Mouse (Mus musculus): ENCODE measurements around the gene Kctd5. TPM values are rescaled to one million over a fixed set of nuclear protein-coding genes. Genes with fewer than 3 reads are reported as not detected.

Gene Kctd5
- polyA plus RNA-seq, 1 experiment, result 0.66 TPM

DNA sequence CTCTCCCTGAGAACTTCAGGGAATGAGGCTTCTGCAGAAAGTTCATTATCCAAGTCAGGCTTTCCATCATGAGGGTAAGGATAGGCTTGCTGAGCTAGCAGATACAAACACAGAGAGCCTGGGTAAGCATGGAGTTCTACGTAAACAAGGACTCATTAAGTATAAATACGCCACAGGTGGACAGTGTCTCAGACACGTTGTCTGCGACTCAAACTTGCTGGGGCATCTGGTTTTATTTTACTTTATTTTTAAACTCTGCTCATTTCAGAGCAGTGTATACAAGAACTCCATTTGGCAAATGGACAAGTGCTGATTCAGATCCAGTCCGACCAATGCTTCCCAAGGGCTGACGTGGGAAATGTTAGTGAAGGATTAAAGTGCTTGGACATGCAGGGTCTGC lies 52.6 kb downstream of the Kctd5 start:
- H3K9me3 ChIP-seq (ENCODE audit: control insufficient read depth, low read length), result no peaks in the 10 kb centered on the region
- H3K4me1 ChIP-seq (ENCODE audit: control insufficient read depth), result peaks cover 16% of the 10 kb centered on the region
- no peak overlapping the region for H3K4me3 ChIP-seq (replicated peaks)
- H3K27me3 ChIP-seq (ENCODE audit: control insufficient read depth), result no peaks in the 10 kb centered on the region
- TF ChIP-seq TAL1 (IDR thresholded peaks at IDR 0.05; ENCODE audit: low read length) (no peak), GATA1 (IDR thresholded peaks at IDR 0.05; ENCODE audit: low read length) (no peak)
- no peaks in the 10 kb centered on the region for H3K36me3 ChIP-seq (ENCODE audit: control insufficient read depth)

DNA sequence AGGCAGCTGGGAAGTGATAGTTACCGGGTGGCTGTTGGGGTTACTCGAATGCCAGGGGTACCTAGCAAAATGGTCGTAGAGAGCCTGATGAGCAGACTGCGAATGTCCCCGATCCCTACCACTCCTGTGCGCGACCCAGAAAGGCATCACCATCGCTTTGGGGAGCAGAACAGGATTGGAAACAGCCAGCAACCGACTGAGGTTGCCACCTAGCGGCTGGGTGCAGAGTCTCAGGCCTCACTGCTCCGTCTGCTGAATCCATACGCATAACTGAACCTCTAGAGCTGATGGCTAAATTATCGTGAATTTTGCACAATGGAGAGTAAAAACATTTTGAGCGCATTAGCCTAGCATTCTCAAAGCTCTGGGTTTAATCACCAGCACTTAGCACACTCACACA lies 57.6 kb downstream of the Kctd5 start:
- H3K9me3 ChIP-seq (ENCODE audit: control insufficient read depth, low read length), result no peaks in the 10 kb centered on the region
- H3K36me3 ChIP-seq (ENCODE audit: control insufficient read depth), result no peaks in the 10 kb centered on the region
- H3K4me3 ChIP-seq (replicated peaks), result no peak overlapping the region
- TF ChIP-seq TAL1 (IDR thresholded peaks at IDR 0.05; ENCODE audit: low read length) (no peak), GATA1 (IDR thresholded peaks at IDR 0.05; ENCODE audit: low read length) (no peak)
- no peaks in the 10 kb centered on the region for H3K4me1 ChIP-seq (ENCODE audit: control insufficient read depth)
- no peaks in the 10 kb centered on the region for H3K27me3 ChIP-seq (ENCODE audit: control insufficient read depth)

DNA sequence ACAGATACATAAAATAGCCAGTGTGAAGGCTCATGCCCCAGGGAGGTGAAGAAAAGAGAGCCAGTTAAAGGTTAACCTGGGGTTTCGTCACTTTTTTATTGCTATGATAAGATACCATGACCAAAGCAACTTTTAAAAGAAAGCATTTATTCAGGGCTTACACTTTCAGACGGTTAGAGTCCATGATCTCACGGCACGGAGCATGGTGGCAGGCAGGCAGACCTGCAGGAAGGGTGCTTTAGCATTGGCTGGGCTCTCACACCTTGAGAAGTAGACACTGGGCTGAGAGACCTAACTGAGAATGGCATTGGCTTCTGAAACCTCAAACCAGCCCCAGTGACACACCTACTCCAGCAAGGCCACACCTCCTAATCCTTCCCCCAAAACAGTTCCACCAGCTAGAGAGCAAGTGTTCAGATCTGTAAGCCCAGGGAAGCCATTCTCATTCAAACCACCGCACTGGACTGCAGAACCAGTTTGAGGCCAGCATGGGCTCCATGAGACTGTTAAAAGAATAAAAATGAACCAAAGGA lies 58.8 kb downstream of the Kctd5 start:
- Histone ChIP-seq H3K27me3 (ENCODE audit: control insufficient read depth) (no peaks in the 10 kb centered on the region), H3K4me1 (ENCODE audit: control insufficient read depth) (no peaks in the 10 kb centered on the region), H3K4me3 (replicated peaks) (no peak overlapping the region), H3K9me3 (ENCODE audit: control insufficient read depth, low read length) (no peaks in the 10 kb centered on the region), H3K36me3 (ENCODE audit: control insufficient read depth) (no peaks in the 10 kb centered on the region)
- TF ChIP-seq TAL1 (IDR thresholded peaks at IDR 0.05; ENCODE audit: low read length) (no peak), GATA1 (IDR thresholded peaks at IDR 0.05; ENCODE audit: low read length) (no peak)

DNA sequence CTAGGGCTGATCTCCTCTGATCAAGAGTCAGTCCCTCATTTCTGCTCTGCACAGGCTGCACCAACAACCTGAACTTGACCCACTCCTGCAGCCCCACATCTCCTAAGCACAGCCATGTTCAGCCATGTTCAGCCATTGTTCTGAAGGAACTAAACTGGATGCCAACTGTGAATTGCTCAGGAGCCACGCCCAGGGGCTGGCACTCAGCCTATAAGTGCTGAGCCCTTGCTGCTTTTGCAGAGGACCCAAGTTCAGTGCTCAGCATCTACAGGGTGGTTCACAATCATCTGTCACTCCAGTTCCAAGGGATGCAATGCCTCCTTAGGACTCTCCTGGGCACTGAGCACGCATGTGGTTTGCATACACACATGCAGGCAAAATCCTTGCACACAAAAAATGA lies 60.4 kb downstream of the Kctd5 start:
- TF ChIP-seq TAL1 (IDR thresholded peaks at IDR 0.05; ENCODE audit: low read length) (no peak), GATA1 (IDR thresholded peaks at IDR 0.05; ENCODE audit: low read length) (no peak)
- H3K36me3 ChIP-seq (ENCODE audit: control insufficient read depth), result no peaks in the 10 kb centered on the region
- no peaks in the 10 kb centered on the region for H3K9me3 ChIP-seq (ENCODE audit: control insufficient read depth, low read length)
- no peak overlapping the region for H3K4me3 ChIP-seq (replicated peaks)
- H3K27me3 ChIP-seq (ENCODE audit: control insufficient read depth), result no peaks in the 10 kb centered on the region
- no peaks in the 10 kb centered on the region for H3K4me1 ChIP-seq (ENCODE audit: control insufficient read depth)

DNA sequence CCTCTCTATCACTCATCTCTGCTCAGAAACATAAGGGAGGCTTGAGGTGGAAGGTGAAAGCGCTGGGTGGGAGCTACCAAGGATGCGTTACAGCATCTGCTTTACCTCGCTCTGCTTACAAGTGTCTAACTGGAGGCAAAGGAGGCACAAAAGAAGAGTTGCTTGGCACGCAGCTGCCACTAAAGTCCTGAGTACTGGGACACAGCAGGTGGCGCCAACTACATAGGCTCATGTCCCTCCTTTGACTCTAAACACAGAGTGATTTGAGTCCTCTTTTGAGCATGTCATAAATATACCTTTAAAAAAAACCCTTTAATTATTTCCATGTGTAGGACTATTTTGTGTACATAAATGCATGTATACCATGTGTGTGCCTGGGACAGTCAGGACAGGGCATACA lies 63.7 kb downstream of the Kctd5 start:
- no peaks in the 10 kb centered on the region for H3K9me3 ChIP-seq (ENCODE audit: control insufficient read depth, low read length)
- no peaks in the 10 kb centered on the region for H3K36me3 ChIP-seq (ENCODE audit: control insufficient read depth)
- no peaks in the 10 kb centered on the region for H3K27me3 ChIP-seq (ENCODE audit: control insufficient read depth)
- TF ChIP-seq TAL1 (IDR thresholded peaks at IDR 0.05; ENCODE audit: low read length), result no peak
- no peak for TF ChIP-seq GATA1 (IDR thresholded peaks at IDR 0.05; ENCODE audit: low read length)
- H3K4me1 ChIP-seq (ENCODE audit: control insufficient read depth), result no peaks in the 10 kb centered on the region
- no peak overlapping the region for H3K4me3 ChIP-seq (replicated peaks)

DNA sequence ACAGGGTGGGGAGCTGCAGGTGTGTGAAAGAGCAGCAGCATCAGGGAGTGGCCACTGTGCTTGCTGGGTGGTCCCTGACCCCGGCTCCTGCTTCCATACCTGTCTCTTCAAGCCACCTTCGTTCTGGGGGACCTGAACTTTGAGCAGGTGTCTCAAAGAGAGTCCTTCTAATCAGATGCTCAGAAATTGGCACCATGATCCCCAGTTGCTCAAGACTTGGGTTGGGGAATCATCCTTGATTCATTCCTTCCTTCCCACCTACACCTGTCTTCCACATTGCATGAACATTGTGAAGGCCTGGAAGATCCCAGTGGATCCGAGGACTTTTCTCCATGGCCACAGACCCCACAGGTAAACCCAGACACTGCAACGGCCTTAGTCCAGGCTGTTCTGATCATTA lies 65.2 kb downstream of the Kctd5 start:
- Histone ChIP-seq H3K4me3 (replicated peaks) (no peak overlapping the region), H3K9me3 (ENCODE audit: control insufficient read depth, low read length) (no peaks in the 10 kb centered on the region), H3K27me3 (ENCODE audit: control insufficient read depth) (no peaks in the 10 kb centered on the region), H3K4me1 (ENCODE audit: control insufficient read depth) (no peaks in the 10 kb centered on the region), H3K36me3 (ENCODE audit: control insufficient read depth) (no peaks in the 10 kb centered on the region)
- TF ChIP-seq TAL1 (IDR thresholded peaks at IDR 0.05; ENCODE audit: low read length), result no peak
- no peak for TF ChIP-seq GATA1 (IDR thresholded peaks at IDR 0.05; ENCODE audit: low read length)

DNA sequence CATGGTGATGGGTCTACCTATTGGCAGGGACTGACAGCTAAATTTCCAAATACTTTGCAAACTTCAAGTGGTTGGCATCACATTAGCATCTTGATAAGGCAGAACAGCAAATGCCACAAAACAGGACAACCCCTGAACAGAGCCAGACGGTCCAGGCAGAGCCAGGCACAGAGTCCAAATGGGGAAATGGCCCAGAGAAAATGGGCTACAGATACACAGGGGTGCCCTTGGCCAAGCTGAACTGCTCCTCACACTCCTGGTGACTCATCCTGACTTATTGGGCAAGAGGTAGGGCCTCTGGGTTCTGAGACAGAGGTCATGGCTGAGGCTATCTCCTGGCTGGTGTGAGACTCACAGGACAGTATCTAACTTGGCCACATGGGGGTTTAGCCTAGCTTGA lies 65.9 kb downstream of the Kctd5 start:
- TF ChIP-seq TAL1 (IDR thresholded peaks at IDR 0.05; ENCODE audit: low read length), result no peak
- TF ChIP-seq GATA1 (IDR thresholded peaks at IDR 0.05; ENCODE audit: low read length), result no peak
- Histone ChIP-seq H3K27me3 (ENCODE audit: control insufficient read depth) (no peaks in the 10 kb centered on the region), H3K4me1 (ENCODE audit: control insufficient read depth) (no peaks in the 10 kb centered on the region), H3K36me3 (ENCODE audit: control insufficient read depth) (no peaks in the 10 kb centered on the region), H3K9me3 (ENCODE audit: control insufficient read depth, low read length) (no peaks in the 10 kb centered on the region), H3K4me3 (replicated peaks) (no peak overlapping the region)

DNA sequence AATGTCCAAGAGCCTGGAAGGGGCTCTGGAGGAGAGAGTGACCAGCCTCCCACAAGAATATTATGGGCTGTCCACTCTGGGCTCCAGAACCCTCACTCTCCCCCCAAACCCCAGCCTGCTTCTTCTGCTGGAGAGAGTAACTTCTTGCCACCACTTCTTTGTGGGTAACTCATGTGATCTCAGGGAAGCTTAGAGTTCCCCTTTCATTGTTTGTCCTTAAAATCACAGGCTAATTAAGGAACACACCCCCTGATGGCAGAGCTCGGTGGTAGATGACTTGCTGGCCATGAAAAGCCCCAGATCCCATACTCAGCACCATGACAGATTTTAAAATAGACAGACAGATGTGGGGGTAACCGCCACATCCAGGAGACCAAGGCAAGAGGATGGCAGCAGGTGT lies 66.4 kb downstream of the Kctd5 start:
- no peaks in the 10 kb centered on the region for H3K27me3 ChIP-seq (ENCODE audit: control insufficient read depth)
- no peaks in the 10 kb centered on the region for H3K36me3 ChIP-seq (ENCODE audit: control insufficient read depth)
- H3K9me3 ChIP-seq (ENCODE audit: control insufficient read depth, low read length), result no peaks in the 10 kb centered on the region
- no peak for TF ChIP-seq TAL1 (IDR thresholded peaks at IDR 0.05; ENCODE audit: low read length)
- no peak for TF ChIP-seq GATA1 (IDR thresholded peaks at IDR 0.05; ENCODE audit: low read length)
- H3K4me1 ChIP-seq (ENCODE audit: control insufficient read depth), result no peaks in the 10 kb centered on the region
- H3K4me3 ChIP-seq (replicated peaks), result no peak overlapping the region

DNA sequence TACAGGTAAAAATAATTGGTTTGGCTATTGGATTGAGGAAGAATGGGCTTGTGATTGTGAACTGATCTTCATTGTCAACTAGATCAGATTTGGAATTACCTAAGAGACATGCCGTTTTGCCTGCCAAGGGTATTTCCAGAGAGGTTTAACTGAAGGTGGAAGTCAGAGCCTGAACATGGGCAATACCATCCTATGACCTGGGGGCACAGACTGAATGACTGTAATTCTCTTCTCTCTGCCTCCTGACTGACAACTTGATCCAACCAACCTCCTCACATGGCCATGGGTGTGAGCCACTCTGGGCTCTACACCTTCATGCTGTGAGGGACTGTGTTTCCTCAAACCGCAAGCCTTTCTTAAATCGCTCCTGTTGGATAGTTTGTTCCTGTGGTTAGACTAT lies 68.2 kb downstream of the Kctd5 start:
- Histone ChIP-seq H3K4me3 (replicated peaks) (no peak overlapping the region), H3K36me3 (ENCODE audit: control insufficient read depth) (no peaks in the 10 kb centered on the region), H3K4me1 (ENCODE audit: control insufficient read depth) (no peaks in the 10 kb centered on the region), H3K9me3 (ENCODE audit: control insufficient read depth, low read length) (no peaks in the 10 kb centered on the region), H3K27me3 (ENCODE audit: control insufficient read depth) (no peaks in the 10 kb centered on the region)
- TF ChIP-seq GATA1 (IDR thresholded peaks at IDR 0.05; ENCODE audit: low read length) (no peak), TAL1 (IDR thresholded peaks at IDR 0.05; ENCODE audit: low read length) (no peak)

DNA sequence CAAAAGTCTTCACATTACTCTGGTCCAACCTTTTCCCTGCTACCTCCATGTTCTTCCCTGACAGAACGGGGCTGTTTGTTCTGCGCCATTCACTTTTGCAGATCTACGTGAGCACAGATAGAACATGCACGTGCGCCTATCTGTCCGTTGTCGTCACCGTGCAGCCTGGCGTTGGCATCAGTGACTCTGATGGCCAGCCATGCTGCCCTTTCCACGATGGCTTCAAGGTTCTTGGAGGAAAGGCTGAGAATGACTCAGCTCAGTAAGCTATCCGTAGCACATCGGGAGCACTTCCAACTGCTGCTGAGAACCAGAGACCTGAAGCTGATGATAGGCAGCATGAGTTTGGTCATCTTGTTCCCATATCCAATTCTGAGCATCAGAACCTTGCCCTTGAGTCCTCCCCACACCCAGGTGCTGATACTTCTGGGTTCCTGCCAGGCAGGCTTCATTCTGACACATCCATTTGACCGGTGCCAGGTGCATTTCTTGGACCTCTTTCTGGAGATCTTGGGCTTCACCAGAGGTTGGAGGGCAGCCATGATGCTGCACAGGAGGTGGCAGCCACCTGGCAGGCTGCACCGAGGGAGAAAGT lies 69.1 kb downstream of the Kctd5 start:
- Histone ChIP-seq H3K36me3 (ENCODE audit: control insufficient read depth) (no peaks in the 10 kb centered on the region), H3K4me1 (ENCODE audit: control insufficient read depth) (no peaks in the 10 kb centered on the region), H3K4me3 (replicated peaks) (no peak overlapping the region)

More for the DNA sequence above, 69.1 kb downstream of the Kctd5 start:
- Histone ChIP-seq H3K27me3 (ENCODE audit: control insufficient read depth) (no peaks in the 10 kb centered on the region), H3K9me3 (ENCODE audit: control insufficient read depth, low read length) (no peaks in the 10 kb centered on the region)
- TF ChIP-seq GATA1 (IDR thresholded peaks at IDR 0.05; ENCODE audit: low read length) (no peak), TAL1 (IDR thresholded peaks at IDR 0.05; ENCODE audit: low read length) (no peak)
